Mouse (Mus musculus) brain, embryonic 14.5 days (tissue): ENCODE data around the gene Nceh1.

ENCODE experiments used
- CTCF ChIP-seq: fragments of 200-500 bp; IDR thresholded peaks from 2 replicates; pipeline ENCODE4 v1.5.1; 2012; ENCODE audit warnings: inconsistent platforms, mild to moderate bottlenecking, moderate library complexity, borderline replicate concordance; ENCODE audit not compliant: insufficient read depth, insufficient read length; ENCODE audit errors: extremely low read depth
- POLR2A ChIP-seq: fragments of 200-500 bp; IDR thresholded peaks from 2 replicates; pipeline ENCODE4 v1.6.1; 2012; ENCODE audit warnings: mild to moderate bottlenecking, inconsistent platforms, borderline replicate concordance; ENCODE audit not compliant: poor library complexity, insufficient read depth, insufficient read length, severe bottlenecking; ENCODE audit errors: extremely low read depth

- TF ChIP-seq CTCF = no peak
- no peak for TF ChIP-seq POLR2A
Measured at GRCm38 (mm10) chr3:27206577-27206976, 23.8 kb downstream of the Nceh1 start.
